Mouse (Mus musculus): ENCODE measurements around the gene Gabbr2.

Gene Gabbr2

DNA sequence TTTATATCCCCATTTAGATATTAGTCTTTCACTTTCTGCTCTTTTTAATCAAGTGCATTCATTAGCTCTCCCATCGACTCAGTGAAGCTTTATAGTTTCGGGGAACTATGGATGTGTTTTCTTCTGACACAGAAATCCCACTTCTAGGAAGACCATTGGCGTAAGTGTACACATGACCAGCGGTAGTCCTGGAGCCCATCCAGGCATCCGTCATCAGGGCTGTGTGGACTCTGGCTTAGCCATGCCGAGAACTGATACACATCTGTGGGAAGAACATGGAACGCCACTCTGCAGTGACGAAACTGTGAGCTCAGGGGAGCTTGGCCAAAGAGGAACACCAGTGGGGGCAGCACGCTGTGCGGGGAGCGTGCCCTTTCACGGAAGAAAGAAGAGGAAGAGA is 128.0 kb downstream of the Gabbr2 start:
- no peak for DNase-seq (ENCODE audit: low spot score)

DNA sequence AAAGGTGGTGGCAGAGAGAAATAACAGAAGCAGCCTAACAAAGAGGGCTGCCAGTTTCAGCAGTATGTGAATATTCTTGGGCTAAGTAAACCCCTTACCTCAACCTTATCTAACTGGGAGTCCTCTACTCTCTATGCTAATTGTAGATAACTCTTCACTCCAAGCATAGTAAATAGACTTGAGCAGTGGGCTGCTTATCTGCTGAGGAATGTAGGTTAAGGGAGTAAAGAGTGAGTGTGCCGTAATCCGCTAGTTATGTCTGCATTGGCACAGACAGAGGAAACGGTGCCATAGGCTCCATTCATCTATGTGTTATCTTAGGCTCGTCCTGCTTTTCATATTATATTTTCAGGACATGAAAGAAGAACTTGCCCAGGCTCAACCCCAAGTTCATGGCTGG is 129.0 kb downstream of the Gabbr2 start:
- no peak for DNase-seq (ENCODE audit: low spot score)

DNA sequence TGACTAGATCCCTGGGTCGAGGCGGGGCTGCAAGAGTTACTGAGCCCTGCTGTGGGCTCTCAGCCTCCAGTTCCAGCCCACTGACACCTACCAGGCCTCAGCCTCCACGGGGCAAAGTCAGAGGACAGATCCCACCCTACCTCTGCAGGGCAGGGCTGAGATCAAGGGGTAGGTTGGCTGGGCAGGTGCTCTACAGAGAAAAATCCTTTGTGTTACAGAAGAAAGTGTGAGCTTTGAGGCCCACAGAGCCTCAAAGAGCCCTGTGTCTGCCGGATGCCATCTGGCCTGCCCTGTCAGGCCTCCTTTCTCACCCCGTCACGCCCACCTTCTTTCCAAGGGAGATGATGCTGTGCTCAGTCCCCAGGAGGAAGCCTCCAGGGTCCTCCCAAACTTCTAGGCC is 131.1 kb downstream of the Gabbr2 start:
- DNase-seq (ENCODE audit: low spot score), result no peak

DNA sequence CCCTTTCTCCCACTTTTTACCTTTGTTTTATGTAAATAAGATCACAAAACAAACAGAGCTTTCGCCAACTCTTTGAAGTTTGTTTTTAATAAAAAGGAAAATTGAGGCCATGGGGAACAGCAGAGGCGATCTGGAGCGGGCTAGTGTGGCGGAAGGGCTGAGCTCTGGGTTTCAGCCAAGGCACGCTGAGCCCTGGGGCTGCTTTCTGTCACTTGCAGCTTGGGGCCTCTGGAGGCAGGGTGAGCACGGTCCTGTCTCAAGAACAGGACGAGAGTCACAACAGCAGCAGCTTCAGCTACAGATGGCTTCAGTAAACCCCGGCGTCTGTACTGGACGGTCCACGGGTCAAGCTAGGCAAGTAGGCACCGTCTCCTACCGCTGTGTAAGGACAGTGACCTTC is 132.8 kb downstream of the Gabbr2 start:
- no peak for DNase-seq (ENCODE audit: low spot score)

DNA sequence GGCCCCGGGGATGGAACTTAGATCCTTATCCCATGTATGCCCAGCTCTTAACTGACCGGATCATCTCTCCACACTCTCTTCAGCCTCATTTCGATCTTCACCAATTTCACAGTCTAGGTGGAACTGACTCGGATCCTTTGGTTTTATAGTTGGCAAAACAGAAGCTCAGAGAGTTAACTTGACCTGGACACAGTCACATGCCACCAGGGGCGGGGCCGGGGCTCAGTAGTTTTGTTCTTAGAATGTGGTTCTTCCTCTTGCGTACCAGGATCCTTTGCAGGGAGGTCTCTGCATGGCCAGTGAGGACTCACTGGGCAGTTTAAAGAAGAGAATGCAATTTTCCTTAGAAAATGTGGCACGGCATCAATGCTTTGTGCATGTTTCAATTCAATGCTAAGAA is 135.5 kb downstream of the Gabbr2 start:
- DNase-seq (ENCODE audit: low spot score), result no peak

DNA sequence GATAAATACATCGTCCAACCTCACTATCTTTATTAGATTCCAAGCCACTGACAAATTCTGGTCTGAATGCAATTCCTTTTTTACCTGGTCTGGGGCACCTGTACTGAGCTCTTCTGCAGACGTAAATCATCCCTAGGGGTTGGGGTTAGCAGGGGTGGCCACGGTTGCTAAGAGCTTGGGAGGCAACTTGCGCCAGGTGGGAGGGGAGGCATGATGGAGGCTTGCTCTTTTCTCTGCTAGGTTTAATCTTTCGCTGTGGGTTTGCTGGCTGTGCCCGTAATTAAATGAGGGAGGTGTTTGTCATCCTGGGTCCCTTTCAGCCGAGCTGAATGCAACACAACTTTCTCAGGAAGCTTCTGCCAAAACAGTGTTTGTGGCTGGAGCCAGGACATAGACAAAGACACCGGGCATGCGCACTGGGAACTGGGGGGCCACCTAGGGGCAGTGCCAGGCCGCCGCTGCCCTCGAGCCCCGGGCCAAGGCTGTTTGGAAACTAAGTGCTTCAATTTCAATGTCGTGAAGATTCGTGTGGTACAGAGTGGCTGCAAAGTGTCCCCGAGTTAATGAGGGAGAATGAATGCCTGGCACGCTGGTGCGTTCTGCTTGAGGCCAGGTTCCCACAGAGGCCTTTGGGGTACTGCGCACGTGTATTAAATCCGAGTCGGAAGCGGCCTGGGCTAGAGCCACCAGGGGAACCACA is 136.8 kb downstream of the Gabbr2 start:
- no peak for DNase-seq (ENCODE audit: low spot score)

DNA sequence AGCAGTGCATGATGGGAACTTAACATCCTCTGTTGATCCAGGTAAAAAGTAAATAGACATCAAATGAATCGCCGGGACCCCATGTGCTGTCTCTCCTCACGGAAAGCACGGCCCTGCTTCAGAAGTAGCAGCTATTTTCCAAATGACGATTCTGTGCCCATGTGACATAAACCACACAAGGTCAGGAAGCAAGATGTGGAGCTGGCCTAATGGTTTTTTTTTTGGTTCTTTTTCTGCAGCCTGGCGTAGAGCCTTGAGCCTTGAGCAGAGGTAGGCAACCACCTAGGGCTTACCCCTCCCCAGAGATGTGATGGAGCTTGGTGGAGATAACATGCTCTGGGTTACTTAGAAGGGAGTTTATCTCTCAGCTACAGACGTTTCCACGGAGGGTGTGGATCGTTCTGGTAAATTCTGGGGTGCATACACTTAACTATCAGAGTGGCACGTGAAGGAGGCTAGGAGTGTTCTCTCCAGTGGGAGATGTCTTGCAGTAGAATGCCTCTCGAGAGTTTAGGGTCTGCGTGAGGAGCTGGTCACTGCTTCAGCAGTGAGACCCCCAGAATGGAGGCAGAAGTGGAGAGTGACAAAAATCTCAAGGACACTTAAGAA is 137.7 kb downstream of the Gabbr2 start:
- no peak for DNase-seq (ENCODE audit: low spot score)

DNA sequence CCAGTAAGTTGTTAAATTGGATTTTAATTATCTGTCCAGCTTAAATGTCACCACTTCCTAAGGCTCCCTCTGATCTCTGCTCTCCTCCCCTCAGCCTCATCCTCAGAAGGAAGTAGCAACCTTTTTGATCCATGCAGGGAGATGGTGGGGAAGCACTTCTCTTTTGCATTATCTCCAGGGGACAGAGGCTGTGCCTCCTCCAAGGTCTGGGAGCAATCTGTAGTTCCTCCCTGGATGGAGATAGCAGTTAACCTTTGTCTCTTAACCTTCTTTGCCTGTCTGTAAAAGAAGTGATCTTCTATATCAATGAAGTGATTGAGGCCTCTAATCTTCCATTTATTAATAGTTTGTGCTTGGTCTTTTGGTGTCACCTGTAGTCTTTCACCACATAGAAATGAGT is 143.9 kb downstream of the Gabbr2 start:
- no peak for DNase-seq (ENCODE audit: low spot score)

DNA sequence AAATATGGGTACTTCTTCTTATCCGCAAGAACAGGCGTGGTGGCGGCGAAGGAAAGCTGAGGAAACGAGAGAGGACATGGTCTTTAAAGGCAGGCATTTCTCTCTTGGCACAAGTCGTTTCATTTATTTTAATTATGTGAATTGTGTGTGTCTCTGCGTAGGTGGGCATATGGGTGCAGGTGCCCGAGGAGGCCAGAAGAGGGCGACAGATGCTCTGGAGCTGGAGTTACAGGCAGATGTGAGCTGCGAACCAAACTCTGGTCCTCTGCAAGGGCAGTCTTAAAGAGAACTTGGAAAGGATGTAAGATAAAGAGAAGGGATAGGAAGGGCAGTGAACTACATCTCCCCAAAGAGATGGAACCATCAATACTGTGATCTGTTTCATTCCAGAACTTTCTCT is 145.3 kb downstream of the Gabbr2 start:
- DNase-seq (ENCODE audit: low spot score), result no peak

DNA sequence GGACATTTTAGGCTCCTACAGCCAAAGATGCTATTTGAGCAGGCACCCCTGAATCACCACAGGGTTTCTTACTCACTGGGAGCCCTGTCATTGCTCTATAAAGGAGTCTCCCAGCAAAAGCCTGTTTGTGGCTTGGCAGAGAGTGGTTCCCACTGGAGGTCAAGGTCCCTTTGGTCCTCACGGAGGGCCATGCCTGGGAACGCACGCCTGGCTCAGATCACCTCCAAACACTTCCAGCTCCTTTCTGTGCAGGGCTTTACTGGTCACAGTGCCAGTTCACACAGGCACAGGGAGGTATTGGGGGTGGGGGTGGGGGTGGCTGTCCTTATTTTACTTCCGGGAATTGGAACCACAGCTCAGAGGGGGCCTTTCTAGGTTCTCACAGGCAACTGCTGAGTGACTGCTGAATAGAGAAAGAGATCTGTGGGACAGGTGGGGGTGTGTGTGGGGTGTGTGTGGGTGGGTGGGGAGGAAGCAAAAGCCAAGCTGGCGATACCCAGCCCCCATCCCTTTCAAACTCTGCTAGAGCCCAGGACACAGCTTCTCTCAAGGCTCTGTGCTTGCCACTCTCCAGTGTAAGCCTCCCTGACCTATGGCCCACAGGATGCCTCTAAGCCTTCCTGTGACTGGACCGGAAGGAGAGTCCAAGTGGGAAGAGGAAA is 146.6 kb downstream of the Gabbr2 start:
- DNase-seq (ENCODE audit: low spot score), result no peak

DNA sequence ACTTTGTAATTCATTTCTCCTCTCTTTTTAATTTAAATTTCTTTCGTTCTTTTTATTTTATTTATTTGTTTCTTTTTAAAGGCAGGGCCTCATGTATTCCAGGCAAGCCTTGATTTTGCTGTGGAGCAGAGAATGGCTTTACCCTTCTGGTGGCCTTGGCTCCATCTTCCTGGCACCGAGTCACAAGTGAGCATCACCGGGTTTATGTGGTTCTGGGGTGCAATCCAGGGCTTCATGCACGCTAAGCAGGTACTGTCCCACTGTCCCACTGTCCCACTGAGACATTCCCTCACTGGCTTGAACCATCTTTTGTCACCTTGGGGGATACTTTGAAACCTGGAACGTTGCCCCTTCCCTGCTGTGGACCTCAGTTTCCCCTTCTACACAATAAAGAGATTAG is 147.1 kb downstream of the Gabbr2 start:
- no peak for DNase-seq (ENCODE audit: low spot score)

DNA sequence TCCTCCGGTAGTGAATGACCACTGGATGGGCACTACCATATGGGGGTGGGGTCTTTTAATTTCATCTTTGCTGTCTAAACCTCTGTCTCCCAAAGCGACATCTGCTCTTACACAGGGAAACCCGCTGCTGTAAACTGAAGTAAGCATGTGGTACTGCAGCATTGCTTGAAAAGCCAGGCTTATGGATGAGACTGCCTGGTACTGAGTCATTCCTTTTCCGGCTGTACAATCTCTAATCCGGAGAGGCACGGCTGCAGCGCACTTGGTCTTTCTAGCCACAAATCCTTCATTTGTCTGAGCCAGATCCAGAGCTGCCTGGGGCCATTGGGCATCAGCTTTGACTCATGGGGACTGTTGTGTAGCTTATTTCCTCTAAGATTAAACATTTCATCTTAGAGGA is 149.1 kb downstream of the Gabbr2 start:
- no peak for DNase-seq (ENCODE audit: low spot score)

DNA sequence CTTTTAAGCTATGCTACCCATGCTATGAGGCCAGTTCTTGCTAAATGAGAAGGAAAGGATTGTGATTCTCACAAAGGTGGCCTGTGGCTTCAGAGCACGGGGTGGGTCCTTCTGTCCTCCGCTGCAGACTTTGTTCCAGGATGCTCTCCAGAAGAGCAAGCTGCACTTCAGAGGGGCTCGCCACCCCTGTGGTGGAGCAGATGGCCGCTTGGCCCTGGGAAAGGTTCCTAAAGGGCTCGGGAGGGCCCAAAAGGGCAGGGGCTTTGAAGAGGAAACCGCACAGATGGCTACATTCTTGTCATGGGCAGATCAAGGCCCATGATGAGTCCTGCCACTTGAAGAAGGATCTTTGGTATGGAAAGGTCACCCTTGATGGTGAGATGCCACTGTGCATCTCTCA is 151.5 kb downstream of the Gabbr2 start:
- DNase-seq (ENCODE audit: low spot score), result no peak

DNA sequence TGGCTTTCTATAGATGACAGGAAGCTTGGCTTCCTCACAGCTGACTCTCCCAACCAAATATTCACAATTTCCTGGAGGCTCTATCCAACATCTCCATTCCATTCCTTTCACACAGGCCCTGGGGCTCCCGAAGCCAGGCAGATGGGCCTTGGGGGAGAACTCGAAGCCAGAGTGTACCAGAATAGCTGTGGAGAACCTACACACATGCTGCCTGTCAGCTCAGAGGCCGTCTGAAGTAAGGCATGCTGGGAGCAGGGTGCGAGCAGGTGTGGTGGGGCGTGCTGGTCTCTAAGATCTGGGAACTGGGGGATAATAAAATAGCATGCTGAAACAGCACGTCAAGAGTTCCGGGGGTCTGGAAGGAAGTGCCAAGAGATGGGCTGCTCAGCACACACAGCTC is 154.3 kb downstream of the Gabbr2 start:
- no peak for DNase-seq (ENCODE audit: low spot score)

DNA sequence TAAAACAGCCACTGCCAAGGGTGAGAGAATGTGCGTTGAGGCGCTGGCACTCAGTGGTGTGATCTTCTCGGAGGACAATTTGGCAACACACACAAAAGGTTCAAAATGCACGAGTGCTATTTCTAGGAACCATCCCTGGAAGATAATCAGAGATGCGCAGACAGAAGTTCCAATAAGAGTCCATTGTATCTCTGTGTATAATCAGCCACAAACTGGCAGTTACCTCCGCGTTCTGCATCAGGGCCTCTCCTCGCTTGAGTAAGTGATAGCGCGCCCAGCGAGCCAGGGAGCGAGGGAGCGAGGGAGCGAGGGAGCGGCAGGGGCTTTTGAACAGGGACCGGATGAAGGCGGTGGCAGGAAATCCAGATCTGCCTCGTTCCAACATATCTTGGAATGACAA is 155.6 kb downstream of the Gabbr2 start:
- DNase-seq (ENCODE audit: low spot score), result no peak

DNA sequence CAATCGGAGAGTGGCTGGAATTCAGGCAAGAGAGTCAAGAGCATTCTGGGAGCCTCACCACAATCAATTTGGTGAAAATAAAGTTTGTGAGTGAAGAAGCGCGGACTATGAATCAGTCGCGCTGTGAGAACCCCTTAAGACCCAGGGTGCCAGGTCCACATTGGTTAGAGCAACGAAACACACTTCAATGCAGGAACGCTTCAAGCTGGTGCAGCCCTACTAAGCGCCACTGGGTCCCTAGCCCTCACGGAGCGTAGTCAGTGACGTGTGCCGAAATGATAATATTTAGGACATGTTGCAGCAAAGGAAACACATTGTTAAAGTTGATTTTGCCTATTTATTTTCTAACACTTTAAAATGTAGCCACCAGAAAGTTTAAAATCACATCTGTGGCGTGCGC is 156.6 kb downstream of the Gabbr2 start:
- DNase-seq (ENCODE audit: low spot score), result no peak

DNA sequence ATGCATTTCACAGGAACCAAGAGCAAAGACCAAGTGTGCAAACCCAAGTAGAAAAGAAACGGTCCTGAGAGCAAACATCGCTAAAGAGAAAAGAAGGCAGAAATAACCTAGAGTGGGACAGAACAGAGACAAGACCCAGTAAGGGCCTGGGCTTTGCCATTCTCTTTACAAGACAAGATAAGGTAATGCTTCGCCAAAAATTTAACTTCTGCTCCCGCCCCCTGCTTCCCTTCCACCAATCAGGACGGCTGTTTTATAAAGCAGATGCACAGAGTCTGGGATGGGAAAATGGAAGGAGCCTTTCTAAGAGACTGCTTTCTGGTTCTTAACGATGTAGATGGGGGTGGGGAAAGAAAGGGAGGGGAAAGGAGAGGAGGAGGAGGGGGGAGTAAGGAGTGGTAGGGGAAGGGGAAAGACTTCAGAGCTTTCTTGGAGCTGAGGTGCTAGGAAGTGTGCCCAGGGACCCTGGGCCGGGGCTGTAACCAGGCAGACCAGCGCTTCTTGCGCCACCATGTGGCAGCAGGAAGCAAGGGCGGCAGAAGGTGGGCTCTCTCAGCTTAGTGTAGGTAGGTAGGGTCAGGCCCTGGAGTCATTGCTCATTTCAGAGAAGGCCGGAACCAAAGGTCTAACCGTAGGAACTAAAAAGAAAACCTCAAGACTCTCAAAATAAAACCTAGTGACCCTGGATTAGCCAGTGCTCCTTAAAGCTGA is 158.7 kb downstream of the Gabbr2 start:
- DNase-seq (ENCODE audit: low spot score), result no peak

DNA sequence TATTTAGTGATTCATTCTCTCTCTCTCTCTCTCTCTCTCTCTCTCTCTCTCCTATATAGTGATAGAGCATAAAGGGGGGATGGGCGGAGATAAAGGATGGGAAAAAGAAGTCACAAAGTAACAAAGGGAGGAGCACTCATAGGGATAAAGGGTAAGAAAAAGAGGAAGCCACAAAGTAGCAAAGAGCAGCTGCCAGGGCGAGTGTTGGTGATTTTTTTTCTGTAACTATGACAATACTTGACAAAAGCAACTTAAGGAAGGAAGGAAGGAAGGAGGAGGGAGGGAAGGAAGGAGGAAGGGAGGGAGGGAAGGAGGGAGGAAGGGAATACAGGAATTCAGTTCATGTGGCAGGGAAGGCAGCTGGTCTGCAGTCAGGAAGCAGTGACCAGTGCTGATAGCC is 162.0 kb downstream of the Gabbr2 start:
- no peak for DNase-seq (ENCODE audit: low spot score)

DNA sequence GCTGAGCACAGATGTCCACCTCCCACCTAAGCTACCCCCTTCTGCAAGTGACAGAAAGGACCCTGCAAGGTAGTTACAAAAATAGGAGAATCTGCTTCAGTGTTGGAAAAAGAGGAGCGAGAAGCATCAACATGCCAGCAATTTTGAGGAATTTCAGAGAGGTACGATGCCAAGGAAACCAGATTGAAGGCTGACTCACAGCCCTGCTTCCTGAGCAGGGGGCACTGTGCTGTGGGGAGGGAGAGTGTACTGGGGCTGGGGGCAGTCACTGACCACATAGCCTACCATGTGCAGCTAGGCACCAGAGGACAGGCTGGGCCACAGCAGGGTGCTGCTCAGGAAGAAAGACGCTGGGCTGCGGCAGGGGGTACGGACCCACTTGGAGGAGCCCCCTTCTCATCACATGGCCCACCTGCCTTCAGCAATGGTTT is 163.5 kb downstream of the Gabbr2 start:
- DNase-seq (ENCODE audit: low spot score), result no peak

DNA sequence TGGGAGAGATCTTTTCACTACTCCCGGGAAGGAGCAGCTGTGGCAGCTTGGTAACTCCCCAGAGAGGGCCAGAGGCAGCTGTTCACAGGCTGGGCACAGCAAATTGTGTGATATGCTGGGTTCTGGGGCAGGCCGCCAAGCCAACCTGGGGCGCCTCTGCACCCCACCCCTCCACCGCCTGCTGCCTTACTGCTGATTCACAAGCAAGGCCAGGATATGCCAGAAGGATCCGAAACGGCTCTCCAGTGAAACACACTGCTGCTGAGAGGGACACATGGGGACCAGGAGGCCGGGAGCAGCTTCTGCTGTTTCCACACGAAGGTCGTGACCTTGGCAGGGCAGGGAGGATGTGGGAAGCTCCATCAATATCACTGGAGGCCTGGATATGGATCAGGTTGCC is 164.2 kb downstream of the Gabbr2 start:
- no peak for DNase-seq (ENCODE audit: low spot score)

DNA sequence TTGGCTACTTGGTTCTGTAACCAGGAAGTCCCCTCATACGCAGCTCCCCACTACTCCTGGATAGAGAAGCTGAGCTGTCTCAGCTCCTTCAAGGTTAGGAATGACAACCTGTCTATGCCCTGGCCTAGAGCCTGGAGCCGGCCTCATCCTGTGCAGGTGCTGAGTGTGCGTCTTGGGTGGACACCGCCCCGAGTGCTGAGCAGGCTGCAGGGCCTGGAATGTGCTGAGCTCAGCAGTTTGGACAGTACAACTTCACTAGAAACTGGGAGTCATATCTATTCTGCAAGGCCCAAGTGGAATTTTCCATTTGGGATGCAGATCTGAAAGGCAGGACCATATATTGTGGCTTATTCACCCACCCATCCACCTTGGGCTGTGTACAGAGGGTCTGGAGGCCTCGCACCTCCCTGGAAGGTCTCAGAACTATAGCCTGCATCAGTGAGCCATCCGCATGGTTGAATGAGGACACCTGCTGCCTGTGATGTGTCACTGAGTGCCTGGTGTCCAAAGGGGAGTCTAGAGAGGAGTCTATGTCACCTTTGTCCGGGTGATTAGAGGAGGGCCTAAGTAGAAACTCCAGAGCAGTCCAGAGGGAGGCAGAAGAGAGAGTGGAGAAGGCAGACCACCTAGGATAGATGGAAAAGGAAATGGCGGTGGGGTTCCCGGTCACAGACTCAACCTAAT is 165.7 kb downstream of the Gabbr2 start:
- DNase-seq (ENCODE audit: low spot score), result no peak

DNA sequence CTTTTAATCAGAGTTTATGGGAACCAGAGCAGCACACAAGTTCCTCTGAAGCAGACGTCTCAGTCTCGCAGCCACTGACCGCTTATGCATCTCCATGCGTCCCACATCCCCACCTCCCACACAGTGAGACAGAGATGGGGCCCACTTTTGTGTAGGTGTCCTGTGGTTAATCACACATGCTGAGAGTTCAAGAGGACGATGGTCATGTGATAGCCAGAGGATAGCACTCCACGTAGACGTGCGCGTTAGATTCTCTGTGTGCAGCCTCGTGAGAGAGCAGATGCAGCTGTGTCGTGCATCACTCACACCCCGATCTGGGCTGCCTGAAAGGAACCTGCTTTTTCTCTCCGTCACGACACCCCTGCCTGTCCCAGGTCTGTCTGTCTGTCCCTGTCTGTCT is 167.9 kb downstream of the Gabbr2 start:
- no peak for DNase-seq (ENCODE audit: low spot score)

All from MN1 (cell line).